Mouse (Mus musculus) kidney, postnatal 0 days (tissue): ENCODE data around the gene Pla1a. TPM values are rescaled to one million over a fixed set of nuclear protein-coding genes. Genes with fewer than 3 reads are reported as not detected.

Source experiments
- ATAC-seq: fragments of 200-750 bp; cut with Nextera tagmentation; replicated peaks from 2 replicates; pipeline ENCODE4 v1.8.0; 2017; ENCODE audit warnings: low read depth, moderate number of reproducible peaks, moderate TSS enrichment, moderate library complexity; ENCODE audit not compliant: low FRiP score
- DNase-seq: peaks from one replicate; pipeline ENCODE4 v3.0.0-alpha.2; 2016; ENCODE audit warnings: low spot score
- H3K27ac ChIP-seq: fragments of 300-500 bp; sonication (generic); 2 replicates; pipeline ENCODE4 v1.5.1; 2014; ENCODE audit warnings: mild to moderate bottlenecking
- H3K27me3 ChIP-seq: fragments of 300-500 bp; sonication (generic); 2 replicates; pipeline ENCODE4 v1.6.1; 2014; ENCODE audit warnings: low read length, mixed read lengths; ENCODE audit not compliant: insufficient read depth
- H3K36me3 ChIP-seq: fragments of 300-500 bp; sonication (generic); 2 replicates; pipeline ENCODE4 v1.6.1; 2014; ENCODE audit warnings: low read length, mixed read lengths; ENCODE audit not compliant: insufficient read depth
- H3K4me1 ChIP-seq: fragments of 300-500 bp; sonication (generic); replicated peaks from 2 replicates; pipeline ENCODE4 v1.6.1; 2014; ENCODE audit warnings: antibody characterized with exemption, low read length, mixed read lengths; ENCODE audit not compliant: insufficient read depth
- H3K4me2 ChIP-seq: fragments of 300-500 bp; sonication (generic); 2 replicates; pipeline ENCODE4 v1.6.1; 2014; ENCODE audit warnings: mild to moderate bottlenecking, low read length, moderate library complexity, mixed read lengths
- H3K4me3 ChIP-seq: fragments of 300-500 bp; sonication (generic); replicated peaks from 2 replicates; pipeline ENCODE4 v1.5.1; 2014; ENCODE audit warnings: low read depth, low read length
- H3K9ac ChIP-seq: fragments of 300-500 bp; sonication (generic); 2 replicates; pipeline ENCODE4 v1.6.1; 2014; ENCODE audit warnings: low read depth, low read length
- H3K9me3 ChIP-seq: fragments of 300-500 bp; sonication (generic); replicated peaks from 2 replicates; pipeline ENCODE4 v1.6.1; 2016; ENCODE audit warnings: low read length, inconsistent platforms, mixed read lengths
- CTCF ChIP-seq: IDR thresholded peaks from 2 replicates; pipeline ENCODE4 v1.5.1; 2016; ENCODE audit warnings: antibody characterized with exemption, low read depth, mild to moderate bottlenecking, moderate library complexity
- WGBS: fragments of 180-500 bp; shearing (Covaris S2); extraction: QIAGEN DNeasy Blood & Tissue Kit; methylation state at CpG from one replicate; pipeline ENCODE4 v1.1.7; 2014; 5-methylcytosine and 5-hydroxymethylcytosine counted together
- polyA plus RNA-seq: library from polyadenylated mRNA; unstranded; fragments of >200 nt; fragmentation: Nextera tagmentation; extraction: Ambion mirVana; gene quantifications from 2 replicates; pipeline ENCODE4 v1.2.1, GENCODE M21; 2015

Gene Pla1a
- polyA plus RNA-seq, 1 experiment from 2014 or later: 36.5 TPM

- no peak for TF ChIP-seq CTCF
- Histone ChIP-seq H3K4me3 (no peak overlapping the region), H3K9me3 (no peaks in the 10 kb centered on the region), H3K4me2 (no peak overlapping the region), H3K27ac (no peak overlapping the region), H3K27me3 (no peaks in the 10 kb centered on the region), H3K36me3 (0 out of 2 replicates have a peak, but pooled peaks cover 9% of the 10 kb centered on the region), H3K9ac (no peak overlapping the region), H3K4me1 (0 out of 2 replicates have a peak, but pooled peaks cover 3% of the 10 kb centered on the region)
- no peak for ATAC-seq
- DNase-seq: no peak
- 86% methylated on average over 6 of the region's 6 CpGs for WGBS
These were observed 74.6 kb downstream of the Pla1a start for GRCm38 (mm10) chr16:38358256-38358812.

DNA sequence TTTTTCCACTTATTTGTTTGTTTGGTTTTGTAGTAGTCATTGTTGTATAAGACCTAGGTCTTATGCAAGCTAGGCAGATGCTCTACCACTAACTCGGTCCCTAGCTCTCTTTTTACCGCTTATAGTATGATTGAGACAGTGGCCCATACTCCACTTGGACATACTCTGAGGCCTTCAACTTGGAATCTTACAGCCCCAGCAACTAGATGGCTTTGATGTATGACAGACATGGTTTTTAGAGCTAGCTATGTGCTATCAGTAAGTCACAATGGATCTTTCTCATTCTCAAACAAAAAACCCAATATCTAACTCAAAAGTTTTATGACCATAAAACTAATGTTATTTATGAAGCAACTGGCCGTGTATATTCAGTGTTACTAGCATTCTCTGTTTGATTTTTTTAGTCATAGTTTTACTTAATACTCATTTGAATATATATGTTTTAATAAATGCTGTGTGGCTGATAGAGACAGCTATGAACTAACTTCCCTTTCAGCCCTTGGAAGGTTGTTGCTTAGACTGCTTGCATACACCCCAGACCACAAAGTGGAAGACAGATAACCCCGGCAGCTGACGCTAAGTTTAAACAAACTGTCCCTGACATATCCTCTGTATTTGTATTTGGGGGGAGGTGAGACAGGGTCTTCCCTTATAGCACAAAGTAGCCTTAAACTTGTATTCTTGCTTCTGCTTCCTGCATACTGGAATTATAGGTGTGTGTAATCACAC lies 78.6 kb downstream of the Pla1a start:
- Histone ChIP-seq H3K4me1 (no peaks in the 10 kb centered on the region), H3K4me2 (no peak overlapping the region), H3K4me3 (no peak overlapping the region), H3K9me3 (no peaks in the 10 kb centered on the region), H3K36me3 (peaks cover 29% of the 10 kb centered on the region; the same call in 1 of the 2 replicates), H3K27ac (no peak overlapping the region), H3K9ac (no peak overlapping the region), H3K27me3 (no peaks in the 10 kb centered on the region)
- TF ChIP-seq CTCF: no peak
- ATAC-seq: no peak
- 89% methylated on average over 5 of the region's 5 CpGs for WGBS
- DNase-seq: no peak

DNA sequence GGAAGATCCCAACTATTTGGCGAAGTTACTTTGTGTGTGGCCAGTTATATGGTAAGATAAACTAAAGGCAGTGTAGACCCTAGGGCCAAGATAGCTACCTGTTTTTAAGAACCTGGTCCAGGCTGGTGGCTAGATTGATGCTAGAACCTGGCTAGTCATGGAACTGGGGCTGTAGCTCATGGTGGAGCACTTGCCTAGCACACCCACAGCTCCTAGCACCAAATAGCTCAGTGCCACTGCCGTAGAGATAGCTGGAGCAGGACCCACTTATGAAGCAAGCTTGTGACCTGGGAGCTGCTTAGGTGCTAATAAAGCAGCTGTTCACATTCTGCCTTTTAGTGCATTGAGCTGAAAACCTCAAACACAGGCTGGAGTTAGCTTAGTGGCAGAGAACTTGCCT lies 79.3 kb downstream of the Pla1a start:
- Histone ChIP-seq H3K4me2 (no peak overlapping the region), H3K9me3 (no peaks in the 10 kb centered on the region), H3K27me3 (no peaks in the 10 kb centered on the region), H3K4me3 (no peak overlapping the region), H3K27ac (no peak overlapping the region), H3K36me3 (peaks cover 30% of the 10 kb centered on the region; the same call in 1 of the 2 replicates), H3K9ac (no peak overlapping the region), H3K4me1 (no peaks in the 10 kb centered on the region)
- WGBS: 93% methylated on average over 2 of the region's 2 CpGs
- no peak for DNase-seq
- no peak for TF ChIP-seq CTCF
- ATAC-seq: no peak

GRCm38 (mm10) chr16:38352851-38353250 lies 80.1 kb downstream of the Pla1a start:
- H3K36me3 ChIP-seq: peaks cover 30% of the 10 kb centered on the region; the same call in 1 of the 2 replicates
- H3K27me3 ChIP-seq: no peaks in the 10 kb centered on the region
- DNase-seq (no peak), ATAC-seq (no peak)
- TF ChIP-seq CTCF: no peak
- peaks cover 2% of the 10 kb centered on the region; the same call in 1 of the 2 replicates for H3K4me1 ChIP-seq
- no peak overlapping the region for H3K4me2 ChIP-seq
- no peak overlapping the region for H3K4me3 ChIP-seq
- no peak overlapping the region for H3K27ac ChIP-seq
- no peaks in the 10 kb centered on the region for H3K9me3 ChIP-seq
- H3K9ac ChIP-seq: no peak overlapping the region

DNA sequence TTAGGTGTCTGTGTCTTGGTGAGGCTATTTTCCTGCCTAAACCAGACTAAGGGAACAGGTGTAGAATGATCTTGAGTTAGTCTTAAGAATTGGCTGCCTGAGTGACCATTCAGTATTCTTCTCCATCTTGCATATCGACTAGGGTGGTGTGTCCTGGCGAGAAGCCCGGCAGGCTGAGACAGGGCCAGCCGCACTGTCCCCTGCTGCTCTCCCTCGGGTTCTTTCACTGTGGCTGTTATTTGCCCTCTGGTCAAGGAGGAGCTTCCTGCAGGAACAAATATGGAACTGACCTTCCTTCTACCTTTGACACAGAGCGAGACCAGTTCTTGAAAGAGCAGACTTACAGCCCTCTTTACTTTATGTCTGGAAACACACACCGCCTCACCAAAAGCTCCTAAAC lies 80.9 kb downstream of the Pla1a start:
- DNase-seq (no peak), ATAC-seq (no peak)
- no peak overlapping the region for H3K4me3 ChIP-seq
- H3K9ac ChIP-seq: no peak overlapping the region
- WGBS: 80% methylated on average over 7 of the region's 7 CpGs
- H3K4me2 ChIP-seq: no peak overlapping the region
- peaks cover 6% of the 10 kb centered on the region; the same call in 1 of the 2 replicates for H3K4me1 ChIP-seq
- H3K36me3 ChIP-seq: peaks cover 30% of the 10 kb centered on the region; the same call in 1 of the 2 replicates
- TF ChIP-seq CTCF: no peak
- no peaks in the 10 kb centered on the region for H3K27me3 ChIP-seq
- no peak overlapping the region for H3K27ac ChIP-seq
- no peaks in the 10 kb centered on the region for H3K9me3 ChIP-seq

- Histone ChIP-seq H3K9me3 (no peaks in the 10 kb centered on the region), H3K4me1 (peaks cover 6% of the 10 kb centered on the region; the same call in 1 of the 2 replicates), H3K4me3 (no peak overlapping the region), H3K27ac (no peak overlapping the region), H3K4me2 (no peak overlapping the region), H3K27me3 (no peaks in the 10 kb centered on the region), H3K36me3 (peaks cover 24% of the 10 kb centered on the region; the same call in 1 of the 2 replicates), H3K9ac (no peak overlapping the region)
- ATAC-seq (no peak), DNase-seq (no peak)
- no peak for TF ChIP-seq CTCF
- WGBS: 66% methylated on average over 6 of the region's 6 CpGs
These were observed 82.0 kb downstream of the Pla1a start for GRCm38 (mm10) chr16:38350939-38351338.
